Mouse (Mus musculus): ENCODE measurements around the gene 9430015G10Rik. TPM values are rescaled to one million over a fixed set of nuclear protein-coding genes. Genes with fewer than 3 reads are reported as not detected.

The 9430015G10Rik gene
- total and polyA plus RNA-seq, 2 experiments from 2014 or later, result 21.0 to 32.8 TPM

DNA sequence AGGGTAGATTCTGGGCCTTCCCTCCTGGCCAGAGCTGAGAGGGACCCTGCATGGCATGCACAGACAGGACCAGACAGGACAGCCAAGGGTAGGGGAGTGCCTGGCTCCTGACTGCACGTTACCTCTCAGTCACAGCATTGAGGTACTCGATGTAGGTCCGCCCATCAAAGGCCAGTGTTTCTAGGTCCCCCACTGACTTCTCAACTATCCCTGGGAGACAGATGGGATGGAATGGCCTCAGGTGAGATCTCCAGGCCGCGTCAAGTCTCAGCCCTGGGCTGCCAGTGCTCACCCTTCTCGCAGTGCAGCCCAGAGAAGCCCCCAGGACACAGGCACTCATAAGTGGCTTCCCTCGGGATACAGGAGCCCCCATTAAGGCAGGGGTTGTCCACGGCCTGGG lies 58.8 kb downstream of the 9430015G10Rik start:
- ATAC-seq, result no peak
- Histone ChIP-seq H3K9ac (replicated peaks; ENCODE audit: low read length) (no peak overlapping the region), H3K36me3 (ENCODE audit: insufficient read depth, low read length) (peaks cover 93% of the 10 kb centered on the region), H3K9me3 (ENCODE audit: low read length) (no peaks in the 10 kb centered on the region), H3K4me2 (ENCODE audit: low read depth, low read length) (no peak overlapping the region), H3K4me1 (ENCODE audit: insufficient read depth, low read length) (no peaks in the 10 kb centered on the region), H3K27me3 (ENCODE audit: insufficient read depth, low read length) (no peaks in the 10 kb centered on the region), H3K4me3 (ENCODE audit: low read length) (no peak overlapping the region), H3K27ac (no peak overlapping the region)
- TF ChIP-seq CTCF (IDR thresholded peaks at IDR 0.05; ENCODE audit: low read depth), result no peak
- DNase-seq (ENCODE audit: low spot score), result no peak
- 92% methylated on average over 8 of the region's 8 CpGs for WGBS

GRCm38 (mm10) chr4:156169129-156169528 lies 59.3 kb downstream of the 9430015G10Rik start:
- Histone ChIP-seq H3K36me3 (ENCODE audit: insufficient read depth, low read length) (peaks cover 93% of the 10 kb centered on the region), H3K4me3 (ENCODE audit: low read length) (no peak overlapping the region), H3K4me2 (ENCODE audit: low read depth, low read length) (no peak overlapping the region), H3K4me1 (ENCODE audit: insufficient read depth, low read length) (no peaks in the 10 kb centered on the region), H3K9me3 (ENCODE audit: low read length) (no peaks in the 10 kb centered on the region), H3K27me3 (ENCODE audit: insufficient read depth, low read length) (no peaks in the 10 kb centered on the region), H3K9ac (replicated peaks; ENCODE audit: low read length) (no peak overlapping the region), H3K27ac (no peak overlapping the region)
- 93% methylated on average over 10 of the region's 10 CpGs for WGBS
- DNase-seq (ENCODE audit: low spot score) (no peak), ATAC-seq (no peak)
- no peak for TF ChIP-seq CTCF (IDR thresholded peaks at IDR 0.05; ENCODE audit: low read depth)

- WGBS, result 98% methylated on average over 11 of the region's 11 CpGs
These were observed 62.0 kb downstream of the 9430015G10Rik start for GRCm38 (mm10) chr4:156171828-156172227.

More at GRCm38 (mm10) chr4:156171828-156172227, 62.0 kb downstream of the 9430015G10Rik start:
- H3K27ac ChIP-seq, result no peak overlapping the region
- peaks cover 93% of the 10 kb centered on the region for H3K36me3 ChIP-seq (ENCODE audit: insufficient read depth, low read length)
- no peak overlapping the region for H3K4me3 ChIP-seq (ENCODE audit: low read length)
- H3K4me2 ChIP-seq (ENCODE audit: low read depth, low read length), result no peak overlapping the region
- DNase-seq (ENCODE audit: low spot score) (no peak), ATAC-seq (no peak)
- no peaks in the 10 kb centered on the region for H3K27me3 ChIP-seq (ENCODE audit: insufficient read depth, low read length)
- H3K4me1 ChIP-seq (ENCODE audit: insufficient read depth, low read length), result no peaks in the 10 kb centered on the region
- H3K9me3 ChIP-seq (ENCODE audit: low read length), result no peaks in the 10 kb centered on the region
- no peak for TF ChIP-seq CTCF (IDR thresholded peaks at IDR 0.05; ENCODE audit: low read depth)
- H3K9ac ChIP-seq (replicated peaks; ENCODE audit: low read length), result no peak overlapping the region

Other genes starting within 250 kb of the 9430015G10Rik start
- gene Tas1r3, start 246.6 kb upstream of the 9430015G10Rik start, total RNA-seq (2014; rRNA removed), result 0.04 and 1.5 TPM in 2 replicates
- gene Tas1r3, start 246.6 kb upstream of the 9430015G10Rik start, polyA plus RNA-seq (2015; fragmentation: Nextera tagmentation; extraction: Ambion mirVana), result 0.13 and 0.23 TPM in 2 replicates
- 31.3 and 41.8 TPM in 2 replicates for gene Cptp, start 240.5 kb upstream of the 9430015G10Rik start, total RNA-seq (2014; rRNA removed)
- gene Cptp, start 240.5 kb upstream of the 9430015G10Rik start, polyA plus RNA-seq (2015; fragmentation: Nextera tagmentation; extraction: Ambion mirVana), result 26.8 and 27.9 TPM in 2 replicates
- gene Ints11, start 240.4 kb upstream of the 9430015G10Rik start, total RNA-seq (2014; rRNA removed), result 51.3 and 52.1 TPM in 2 replicates
- 49.9 and 52.4 TPM in 2 replicates for gene Ints11, start 240.4 kb upstream of the 9430015G10Rik start, polyA plus RNA-seq (2015; fragmentation: Nextera tagmentation; extraction: Ambion mirVana)
- 73.6 and 109 TPM in 2 replicates for gene Pusl1, start 218.2 kb upstream of the 9430015G10Rik start, total RNA-seq (2014; rRNA removed)
- 58.8 and 59.6 TPM in 2 replicates for gene Pusl1, start 218.2 kb upstream of the 9430015G10Rik start, polyA plus RNA-seq (2015; fragmentation: Nextera tagmentation; extraction: Ambion mirVana)
- 69.5 and 93.5 TPM in 2 replicates for gene Acap3, start 218.2 kb upstream of the 9430015G10Rik start, total RNA-seq (2014; rRNA removed)
- gene Acap3, start 218.2 kb upstream of the 9430015G10Rik start, polyA plus RNA-seq (2015; fragmentation: Nextera tagmentation; extraction: Ambion mirVana), result 52.2 and 56.4 TPM in 2 replicates
- 47.5 and 50.8 TPM in 2 replicates for gene Ube2j2, start 166.2 kb upstream of the 9430015G10Rik start, total RNA-seq (2014; rRNA removed)
- 119 and 126 TPM in 2 replicates for gene Ube2j2, start 166.2 kb upstream of the 9430015G10Rik start, polyA plus RNA-seq (2015; fragmentation: Nextera tagmentation; extraction: Ambion mirVana)
- 26.6 and 35.2 TPM in 2 replicates for gene C1qtnf12, start 147.7 kb upstream of the 9430015G10Rik start, total RNA-seq (2014; rRNA removed)
- 21.8 and 22.8 TPM in 2 replicates for gene C1qtnf12, start 147.7 kb upstream of the 9430015G10Rik start, polyA plus RNA-seq (2015; fragmentation: Nextera tagmentation; extraction: Ambion mirVana)
- gene B3galt6, start 117.3 kb upstream of the 9430015G10Rik start, total RNA-seq (2014; rRNA removed), result 48.8 and 56.8 TPM in 2 replicates
- 26.1 and 26.2 TPM in 2 replicates for gene B3galt6, start 117.3 kb upstream of the 9430015G10Rik start, polyA plus RNA-seq (2015; fragmentation: Nextera tagmentation; extraction: Ambion mirVana)
- gene Sdf4, start 117.1 kb upstream of the 9430015G10Rik start, total RNA-seq (2014; rRNA removed), result 100 and 121 TPM in 2 replicates
- 122 and 127 TPM in 2 replicates for gene Sdf4, start 117.1 kb upstream of the 9430015G10Rik start, polyA plus RNA-seq (2015; fragmentation: Nextera tagmentation; extraction: Ambion mirVana)
- gene Tnfrsf4, start 96.1 kb upstream of the 9430015G10Rik start, total RNA-seq (2014; rRNA removed), result 2.6 TPM in 1 of 2 replicates, not detected in the other
- 0.47 and 0.49 TPM in 2 replicates for gene Tnfrsf4, start 96.1 kb upstream of the 9430015G10Rik start, polyA plus RNA-seq (2015; fragmentation: Nextera tagmentation; extraction: Ambion mirVana)
- gene Tnfrsf18, start 83.8 kb upstream of the 9430015G10Rik start, total RNA-seq (2014; rRNA removed), result 0.16 TPM in 1 of 2 replicates, not detected in the other
- 1.4 and 1.6 TPM in 2 replicates for gene Tnfrsf18, start 83.8 kb upstream of the 9430015G10Rik start, polyA plus RNA-seq (2015; fragmentation: Nextera tagmentation; extraction: Ambion mirVana)
- 0.26 TPM in 1 of 2 replicates, not detected in the other for gene Ttll10, start 50.6 kb upstream of the 9430015G10Rik start, total RNA-seq (2014; rRNA removed)
- gene Ttll10, start 50.6 kb upstream of the 9430015G10Rik start, polyA plus RNA-seq (2015; fragmentation: Nextera tagmentation; extraction: Ambion mirVana), result 0.08 TPM in 1 of 2 replicates, not detected in the other
- gene Rnf223, start 20.5 kb downstream of the 9430015G10Rik start, total RNA-seq (2014; rRNA removed), result 0.50 and 0.73 TPM in 2 replicates
- gene Rnf223, start 20.5 kb downstream of the 9430015G10Rik start, polyA plus RNA-seq (2015; fragmentation: Nextera tagmentation; extraction: Ambion mirVana), result 0.25 and 0.31 TPM in 2 replicates
- gene Agrn, start 87.5 kb downstream of the 9430015G10Rik start, total RNA-seq (2014; rRNA removed), result 273 and 295 TPM in 2 replicates
- gene Agrn, start 87.5 kb downstream of the 9430015G10Rik start, polyA plus RNA-seq (2015; fragmentation: Nextera tagmentation; extraction: Ambion mirVana), result 58.6 and 63.0 TPM in 2 replicates
- 1.6 and 3.2 TPM in 2 replicates for gene Isg15, start 90.8 kb downstream of the 9430015G10Rik start, total RNA-seq (2014; rRNA removed)
- 4.5 and 5.2 TPM in 2 replicates for gene Isg15, start 90.8 kb downstream of the 9430015G10Rik start, polyA plus RNA-seq (2015; fragmentation: Nextera tagmentation; extraction: Ambion mirVana)
- gene AW011738, start 93.3 kb downstream of the 9430015G10Rik start, total RNA-seq (2014; rRNA removed), result 4.6 and 5.0 TPM in 2 replicates
- gene AW011738, start 93.3 kb downstream of the 9430015G10Rik start, polyA plus RNA-seq (2015; fragmentation: Nextera tagmentation; extraction: Ambion mirVana), result 3.7 and 4.0 TPM in 2 replicates
- gene Perm1, start 105.9 kb downstream of the 9430015G10Rik start, total RNA-seq (2014; rRNA removed), result 1.6 and 1.7 TPM in 2 replicates
- 1.2 and 1.3 TPM in 2 replicates for gene Perm1, start 105.9 kb downstream of the 9430015G10Rik start, polyA plus RNA-seq (2015; fragmentation: Nextera tagmentation; extraction: Ambion mirVana)
- gene Plekhn1, start 124.9 kb downstream of the 9430015G10Rik start, total RNA-seq (2014; rRNA removed), result 52.9 and 55.3 TPM in 2 replicates
- 19.6 and 19.7 TPM in 2 replicates for gene Plekhn1, start 124.9 kb downstream of the 9430015G10Rik start, polyA plus RNA-seq (2015; fragmentation: Nextera tagmentation; extraction: Ambion mirVana)
- gene Noc2l, start 126.0 kb downstream of the 9430015G10Rik start, total RNA-seq (2014; rRNA removed), result 79.8 and 80.8 TPM in 2 replicates
- 40.9 and 43.8 TPM in 2 replicates for gene Noc2l, start 126.0 kb downstream of the 9430015G10Rik start, polyA plus RNA-seq (2015; fragmentation: Nextera tagmentation; extraction: Ambion mirVana)
- gene Samd11, start 145.7 kb downstream of the 9430015G10Rik start, total RNA-seq (2014; rRNA removed), result 3.1 and 5.2 TPM in 2 replicates
- 1.8 and 2.9 TPM in 2 replicates for gene Samd11, start 145.7 kb downstream of the 9430015G10Rik start, polyA plus RNA-seq (2015; fragmentation: Nextera tagmentation; extraction: Ambion mirVana)
- gene Vmn2r-ps159, start 221.1 kb downstream of the 9430015G10Rik start, total RNA-seq (2014; rRNA removed), result not detected in 2 replicates
- gene Vmn2r-ps159, start 221.1 kb downstream of the 9430015G10Rik start, polyA plus RNA-seq (2015; fragmentation: Nextera tagmentation; extraction: Ambion mirVana), result not detected in 2 replicates